Comparison of ENCODE assay signal across 8 mouse cellular contexts in the genomic region with DNA sequence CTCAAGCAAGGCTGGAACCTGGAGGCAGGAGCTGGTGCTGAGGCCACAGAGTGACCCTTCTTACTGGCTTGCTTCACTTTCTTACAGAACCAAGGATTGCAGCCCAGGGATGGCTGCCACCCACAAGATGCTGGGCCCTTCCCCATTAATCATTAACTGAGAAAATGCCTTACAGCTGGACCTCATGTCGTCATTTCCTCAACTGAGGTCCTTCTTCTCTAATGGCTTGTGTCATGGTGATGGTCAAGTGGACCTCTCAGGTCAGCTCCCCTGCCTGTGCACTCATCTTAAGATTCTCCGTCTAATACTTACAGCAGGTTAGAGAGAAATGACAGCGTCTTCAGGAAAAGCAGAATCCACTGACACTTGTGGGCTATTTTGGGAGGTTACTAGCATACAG. TPM values are rescaled to one million over a fixed set of nuclear protein-coding genes. Genes with fewer than 3 reads are reported as not detected.
A peak's percentile ranks its signal among the peaks of the same experiment; 100 is the strongest.
DNase-seq lines count a peak whose midpoint lies in the region; ATAC-seq and TF ChIP-seq lines count a peak whose summit lies in the region.

No protein-coding gene starts in this region.

- H3K27ac ChIP-seq in kidney, adult 2 months (ENCODE audit: insufficient read depth, low read depth, low read length), result no peak overlapping the region
- H3K27ac ChIP-seq in embryonic facial prominence, embryonic 11.5 days (replicated peaks; ENCODE audit: low read depth, low read length), result no peak overlapping the region
- no peak overlapping the region for H3K27ac ChIP-seq in intestine, embryonic 14.5 days (ENCODE audit: low read depth)
- no peak overlapping the region for H3K27ac ChIP-seq in midbrain, embryonic 15.5 days

- peak overlapping the region; percentile 70 for H3K4me2 ChIP-seq in embryonic facial prominence, embryonic 11.5 days (ENCODE audit: low read depth, low read length)
- H3K4me2 ChIP-seq in intestine, embryonic 14.5 days (ENCODE audit: low read length), result peak overlapping the region; percentile 77
- peak overlapping the region; percentile 69 for H3K4me2 ChIP-seq in midbrain, embryonic 15.5 days

- H3K9ac ChIP-seq in embryonic facial prominence, embryonic 11.5 days (replicated peaks; ENCODE audit: low read length), result peak overlapping the region; percentile 66
- peak overlapping the region; percentile 49 for H3K9ac ChIP-seq in intestine, embryonic 14.5 days (ENCODE audit: low read length)
- no peak overlapping the region for H3K9ac ChIP-seq in midbrain, embryonic 15.5 days

- no peaks in the 10 kb centered on the region for H3K36me3 ChIP-seq in kidney, adult 2 months (ENCODE audit: control insufficient read depth, insufficient read depth, low read length)
- H3K36me3 ChIP-seq in embryonic facial prominence, embryonic 11.5 days (replicated peaks; ENCODE audit: control insufficient read depth, insufficient read depth, low read depth, low read length), result peaks cover 5% of the 10 kb centered on the region; the same call in 1 of the 2 replicates
- peaks cover 37% of the 10 kb centered on the region for H3K36me3 ChIP-seq in intestine, embryonic 14.5 days (ENCODE audit: control insufficient read depth, insufficient read depth, low read length)
- H3K36me3 ChIP-seq in midbrain, embryonic 15.5 days (replicated peaks), result no peaks in the 10 kb centered on the region

- no peak overlapping the region for H3K4me3 ChIP-seq in kidney, adult 2 months (ENCODE audit: insufficient read depth, low read depth, low read length)
- H3K4me3 ChIP-seq in embryonic facial prominence, embryonic 11.5 days (ENCODE audit: low read depth, low read length), result peak overlapping the region; percentile 51
- H3K4me3 ChIP-seq in intestine, embryonic 14.5 days (ENCODE audit: low read depth, low read length), result peak overlapping the region; percentile 61
- H3K4me3 ChIP-seq in midbrain, embryonic 15.5 days, result peak overlapping the region; percentile 52

- H3K27me3 ChIP-seq in kidney, adult 2 months (replicated peaks; ENCODE audit: control insufficient read depth, insufficient read depth, low read length), result no peaks in the 10 kb centered on the region
- H3K27me3 ChIP-seq in embryonic facial prominence, embryonic 11.5 days (ENCODE audit: control insufficient read depth, insufficient read depth, low read length), result no peaks in the 10 kb centered on the region
- no peaks in the 10 kb centered on the region for H3K27me3 ChIP-seq in intestine, embryonic 14.5 days (replicated peaks; ENCODE audit: control insufficient read depth, insufficient read depth, low read length)
- H3K27me3 ChIP-seq in midbrain, embryonic 15.5 days (replicated peaks), result no peaks in the 10 kb centered on the region

- no peaks in the 10 kb centered on the region for H3K4me1 ChIP-seq in kidney, adult 2 months (ENCODE audit: control insufficient read depth, insufficient read depth, low read length)
- peaks cover 3% of the 10 kb centered on the region; the same call in 1 of the 2 replicates for H3K4me1 ChIP-seq in embryonic facial prominence, embryonic 11.5 days (ENCODE audit: control insufficient read depth, insufficient read depth, low read length)
- peaks cover 10% of the 10 kb centered on the region for H3K4me1 ChIP-seq in intestine, embryonic 14.5 days (replicated peaks; ENCODE audit: control insufficient read depth, insufficient read depth, low read length)
- H3K4me1 ChIP-seq in midbrain, embryonic 15.5 days, result peaks cover 13% of the 10 kb centered on the region

- TF ChIP-seq CTCF in kidney, adult 2 months (conservative IDR thresholded peaks at IDR 0.05; ENCODE audit: insufficient read depth, insufficient read length, low read depth, low read length), result no peak

- WGBS in kidney, adult 2 months, result 24% methylated on average over 3 of the region's 3 CpGs
- WGBS in embryonic facial prominence, embryonic 11.5 days, result 38% methylated on average over 3 of the region's 3 CpGs
- WGBS in intestine, embryonic 14.5 days, result 32% methylated on average over 3 of the region's 3 CpGs
- WGBS in midbrain, embryonic 15.5 days, result 30% methylated on average over 3 of the region's 3 CpGs

- H3K9me3 ChIP-seq in embryonic facial prominence, embryonic 11.5 days (replicated peaks; ENCODE audit: control insufficient read depth, low read length), result no peaks in the 10 kb centered on the region
- no peaks in the 10 kb centered on the region for H3K9me3 ChIP-seq in intestine, embryonic 14.5 days (ENCODE audit: control insufficient read depth, low read length)
- H3K9me3 ChIP-seq in midbrain, embryonic 15.5 days, result no peaks in the 10 kb centered on the region

- intact Hi-C loops in left cerebral cortex, postnatal 4 days (cut with DNase I), result no loop called here

- peak; percentile 19 for DNase-seq in kidney, adult 2 months
- no peak for DNase-seq in kidney, postnatal 14 days
- no peak for DNase-seq in embryonic facial prominence, embryonic 11.5 days (ENCODE audit: low spot score)
- no peak for DNase-seq in intestine, embryonic 14.5 days (ENCODE audit: low spot score)
- DNase-seq in adrenal gland, postnatal 36 days, result no peak
- no peak for DNase-seq in left cerebral cortex, postnatal 4 days
- DNase-seq in right cerebral cortex, postnatal 36 days (ENCODE audit: low spot score in 2 of 2), result no peak

- TF ChIP-seq POLR2A in kidney, adult 2 months (IDR thresholded peaks at IDR 0.05; ENCODE audit: low read depth, low read length), result no peak

- no peak for ATAC-seq in embryonic facial prominence, embryonic 11.5 days (replicated peaks; ENCODE audit: insufficient number of reproducible peaks, low FRiP score, low TSS enrichment, low read depth)
- 0 out of 2 replicates have a peak, but pooled peaks have one; percentile 4 for ATAC-seq in intestine, embryonic 14.5 days (replicated peaks; ENCODE audit: low FRiP score, low TSS enrichment, low read depth)
- no peak for ATAC-seq in midbrain, embryonic 15.5 days (replicated peaks)

RNA-seq across cellular contexts. Expression of gene Dlgap5, which starts 0.9 kb away (rescaled TPM):
- 0.23 and 0.33 TPM in 2 replicates for polyA plus RNA-seq in kidney, adult 2 months (2012; rRNA removed)
- polyA plus RNA-seq in embryonic facial prominence, embryonic 11.5 days (2014; fragmentation: Nextera tagmentation; extraction: Ambion mirVana), result 65.2 and 76.5 TPM in 2 replicates
- polyA plus RNA-seq in intestine, embryonic 14.5 days (2014; fragmentation: Nextera tagmentation; extraction: Ambion mirVana), result 39.5 and 49.9 TPM in 2 replicates
- polyA plus RNA-seq in midbrain, embryonic 15.5 days (2015; fragmentation: Nextera tagmentation; extraction: Ambion mirVana), result 6.8 and 7.8 TPM in 2 replicates
- 1 to 10 TPM; 1.7 to 3.2 TPM for total RNA-seq in adrenal gland, postnatal 36 days (2021)
- total RNA-seq in left cerebral cortex, postnatal 4 days (2021), result 1 to 10 TPM; 4.0 to 4.2 TPM

RNA-seq across cellular contexts. Expression of gene Fbxo34, which starts 32.9 kb away (rescaled TPM):
- polyA plus RNA-seq in kidney, adult 2 months (2012; rRNA removed), result 10.2 and 13.0 TPM in 2 replicates
- polyA plus RNA-seq in embryonic facial prominence, embryonic 11.5 days (2014; fragmentation: Nextera tagmentation; extraction: Ambion mirVana), result 22.8 and 24.9 TPM in 2 replicates
- polyA plus RNA-seq in intestine, embryonic 14.5 days (2014; fragmentation: Nextera tagmentation; extraction: Ambion mirVana), result 24.3 and 27.8 TPM in 2 replicates
- 31.9 and 36.0 TPM in 2 replicates for polyA plus RNA-seq in midbrain, embryonic 15.5 days (2015; fragmentation: Nextera tagmentation; extraction: Ambion mirVana)
- total RNA-seq in adrenal gland, postnatal 36 days (2021), result 10 to 100 TPM; 27.5 to 38.2 TPM
- 10 to 100 TPM; 27.9 to 28.4 TPM for total RNA-seq in left cerebral cortex, postnatal 4 days (2021)

RNA-seq across cellular contexts. Expression of gene Lgals3, which starts 49.8 kb away (rescaled TPM):
- polyA plus RNA-seq in kidney, adult 2 months (2012; rRNA removed), result 76.1 and 89.5 TPM in 2 replicates
- 1.5 and 1.7 TPM in 2 replicates for polyA plus RNA-seq in embryonic facial prominence, embryonic 11.5 days (2014; fragmentation: Nextera tagmentation; extraction: Ambion mirVana)
- polyA plus RNA-seq in intestine, embryonic 14.5 days (2014; fragmentation: Nextera tagmentation; extraction: Ambion mirVana), result 6.6 and 8.5 TPM in 2 replicates
- polyA plus RNA-seq in midbrain, embryonic 15.5 days (2015; fragmentation: Nextera tagmentation; extraction: Ambion mirVana), result 3.6 and 3.8 TPM in 2 replicates
- 10 to 100 TPM in 1 of 2 experiments, 1 to 10 TPM in 1; 9.5 to 16.2 TPM for total RNA-seq in adrenal gland, postnatal 36 days (2021)
- total RNA-seq in left cerebral cortex, postnatal 4 days (2021), result 1 to 10 TPM; 1.3 to 1.8 TPM
